Mouse (Mus musculus) adrenal gland, postnatal 14 days (tissue): Measurements from ENCODE around the gene Sh3bgrl3. TPM values are rescaled to one million over a fixed set of nuclear protein-coding genes. Genes with fewer than 3 reads are reported as not detected.
"Not testable (repeated sequence)": the region's sequence is repeated elsewhere in the genome, so short reads cannot be mapped to it uniquely, and the experiment has no call there.

Source experiments
- DNase-seq: peaks from one replicate; pipeline ENCODE4 v3.0.0; 2021; ENCODE audit warnings: mixed read lengths
- long read RNA-seq, 2 experiments: library from polyadenylated mRNA; stranded (forward); transcript quantifications; one replicate each; pipeline ENCODE4 v2.0.0; 2021
- total RNA-seq: library from RNA; stranded (reverse); gene quantifications from 2 replicates; pipeline ENCODE4 v1.2.3, GENCODE M21; 2021

Gene Sh3bgrl3
- total RNA-seq, result 79.0 and 117 TPM in 2 replicates
- long read RNA-seq, experiment 1, transcript Sh3bgrl3-201 (3 exons, 743 nt), result major isoform, 93 of 106 reads
- long read RNA-seq, experiment 1, partial matches to known transcripts, result 6 of 106 reads
- long read RNA-seq, experiment 1, other reads (novel, unspliced or antisense), result 1 of 106 reads
- long read RNA-seq, experiment 2, transcript Sh3bgrl3-201 (3 exons, 743 nt), result major isoform, 84 of 99 reads
- long read RNA-seq, experiment 2, partial matches to known transcripts, result 6 of 99 reads
- long read RNA-seq, experiment 2, other reads (novel, unspliced or antisense), result 5 of 99 reads

GRCm38 (mm10) chr4:134128221-134128982 lies at the start of gene Sh3bgrl3:
Gene Sh3bgrl3 (minus strand): TSS chr4:134128789.
- peak; percentile 93 for DNase-seq

GRCm38 (mm10) chr4:134172391-134172790 lies 43.8 kb upstream of the Sh3bgrl3 start:
- peak; percentile 42 for DNase-seq

GRCm38 (mm10) chr4:134166906-134167305 lies 38.3 kb upstream of the Sh3bgrl3 start:
- DNase-seq, result no peak

- DNase-seq, result no peak
Observed at GRCm38 (mm10) chr4:134165548-134166465, 37.2 kb upstream of the Sh3bgrl3 start.

GRCm38 (mm10) chr4:134165024-134165423 lies 36.4 kb upstream of the Sh3bgrl3 start:
- DNase-seq, result peak; percentile 38

- no peak for DNase-seq
Observed at GRCm38 (mm10) chr4:134164591-134164990, 36.0 kb upstream of the Sh3bgrl3 start.

GRCm38 (mm10) chr4:134160071-134160470 lies 31.5 kb upstream of the Sh3bgrl3 start:
- peak; percentile 66 for DNase-seq

GRCm38 (mm10) chr4:134158774-134159173 lies 30.2 kb upstream of the Sh3bgrl3 start:
- no peak for DNase-seq

- no peak for DNase-seq
Observed at GRCm38 (mm10) chr4:134157558-134157957, 29.0 kb upstream of the Sh3bgrl3 start.

GRCm38 (mm10) chr4:134156744-134157143 lies 28.2 kb upstream of the Sh3bgrl3 start:
- peak; percentile 61 for DNase-seq

GRCm38 (mm10) chr4:134155961-134156465 lies 27.4 kb upstream of the Sh3bgrl3 start:
- no peak for DNase-seq

GRCm38 (mm10) chr4:134155531-134155930 lies 26.9 kb upstream of the Sh3bgrl3 start:
- no peak for DNase-seq

- DNase-seq, result peak; percentile 36
Observed at GRCm38 (mm10) chr4:134154354-134154753, 25.8 kb upstream of the Sh3bgrl3 start.

- DNase-seq, result no peak
Observed at GRCm38 (mm10) chr4:134153656-134154055, 25.1 kb upstream of the Sh3bgrl3 start.

- no peak for DNase-seq
Observed at GRCm38 (mm10) chr4:134152112-134152511, 23.5 kb upstream of the Sh3bgrl3 start.

GRCm38 (mm10) chr4:134149389-134149788 lies 20.8 kb upstream of the Sh3bgrl3 start:
- DNase-seq, result no peak

- not testable (repeated sequence) for DNase-seq
Observed at GRCm38 (mm10) chr4:134144297-134144696, 15.7 kb upstream of the Sh3bgrl3 start.

- DNase-seq, result no peak
Observed at GRCm38 (mm10) chr4:134138857-134139256, 10.3 kb upstream of the Sh3bgrl3 start.

GRCm38 (mm10) chr4:134136280-134136926 lies 7.8 kb upstream of the Sh3bgrl3 start:
- DNase-seq, result no peak

- DNase-seq, result no peak
Observed at GRCm38 (mm10) chr4:134132519-134133095, 4.0 kb upstream of the Sh3bgrl3 start.

- DNase-seq, result no peak
Observed at GRCm38 (mm10) chr4:134132117-134132516, 3.5 kb upstream of the Sh3bgrl3 start.
